Mouse (Mus musculus): Measurements from ENCODE around the gene Mup19. TPM values are rescaled to one million over a fixed set of nuclear protein-coding genes. Genes with fewer than 3 reads are reported as not detected.

Gene Mup19
- polyA plus RNA-seq (2012; rRNA removed) = not detected in 2 replicates

GRCm38 (mm10) chr4:61782169-61782568 is at the start of gene Mup19:
Mup19 (minus strand) TSS chr4:61782269.

Other genes starting within 250 kb of the Mup19 start
- gene Mup17, start 186.4 kb downstream of the Mup19 start, polyA plus RNA-seq (2012; rRNA removed) = not detected in 2 replicates
- gene Mup18, start 108.1 kb downstream of the Mup19 start, polyA plus RNA-seq (2012; rRNA removed) = not detected in 2 replicates
- gene Mup5, start 53.0 kb upstream of the Mup19 start, polyA plus RNA-seq (2012; rRNA removed) = not detected in 2 replicates

Measured in central nervous system, embryonic 11.5 days (tissue).